Mouse (Mus musculus) myocyte (in vitro differentiated cells): ENCODE measurements around the gene Myo1f.

Source experiments
- CEBPB ChIP-seq: IDR thresholded peaks from 2 replicates; pipeline ENCODE4 v1.6.1; 2011; ENCODE audit warnings: mild to moderate bottlenecking, moderate library complexity; ENCODE audit not compliant: poor library complexity, insufficient read depth, severe bottlenecking
- E2F4 ChIP-seq: IDR thresholded peaks from one replicate; pipeline ENCODE4 v1.6.1; 2011; ENCODE audit warnings: mild to moderate bottlenecking, control low read depth, moderate library complexity; ENCODE audit not compliant: insufficient read depth
- MAX ChIP-seq: IDR thresholded peaks from one replicate; pipeline ENCODE4 v1.6.1; 2011; ENCODE audit warnings: low read depth, mild to moderate bottlenecking, control low read depth
- MYOD1 ChIP-seq, 3 experiments: IDR thresholded peaks; one replicate each; pipeline ENCODE4 v1.6.1; 2011; ENCODE audit warnings: control low read depth in 2 of 3, low read depth in 2 of 3, mild to moderate bottlenecking in 2 of 3, moderate library complexity in 1 of 3; ENCODE audit not compliant: insufficient read length in 2 of 3, control insufficient read depth in 1 of 3
- MYOG ChIP-seq, 3 experiments: IDR thresholded peaks; one replicate each; pipeline ENCODE4 v1.6.1; 2011; ENCODE audit warnings: control low read depth in 2 of 3, low read depth in 2 of 3, mild to moderate bottlenecking in 2 of 3; ENCODE audit not compliant: insufficient read length in 2 of 3, control insufficient read depth in 1 of 3, insufficient read depth in 1 of 3
- POLR2A ChIP-seq: IDR thresholded peaks from one replicate; pipeline ENCODE4 v1.6.1; 2011; ENCODE audit warnings: low read depth, mild to moderate bottlenecking, control low read depth, moderate library complexity; ENCODE audit not compliant: insufficient read length
- POLR2AphosphoS2 ChIP-seq: IDR thresholded peaks from one replicate; pipeline ENCODE4 v1.6.1; 2011; ENCODE audit warnings: low read depth, control low read depth; ENCODE audit not compliant: insufficient read length
- REST ChIP-seq: IDR thresholded peaks from one replicate; pipeline ENCODE4 v1.6.1; 2011; ENCODE audit warnings: mild to moderate bottlenecking, control low read depth, moderate library complexity; ENCODE audit not compliant: insufficient read depth, insufficient read length
- SRF ChIP-seq: IDR thresholded peaks from one replicate; pipeline ENCODE4 v1.6.1; 2011; ENCODE audit warnings: low read depth; ENCODE audit not compliant: control insufficient read depth, insufficient read length
- TCF12 ChIP-seq: IDR thresholded peaks from one replicate; pipeline ENCODE4 v1.6.1; 2011; ENCODE audit warnings: mild to moderate bottlenecking, control low read depth; ENCODE audit not compliant: poor library complexity, insufficient read depth, severe bottlenecking
- TCF3 ChIP-seq: IDR thresholded peaks from one replicate; pipeline ENCODE4 v1.6.1; 2011; ENCODE audit warnings: low read depth, control low read depth; ENCODE audit not compliant: insufficient read length
- USF1 ChIP-seq: IDR thresholded peaks from one replicate; pipeline ENCODE4 v1.6.1; 2011; ENCODE audit warnings: low read depth, mild to moderate bottlenecking, control low read depth, moderate library complexity

GRCm38 (mm10) chr17:33549212-33549611 is 6.3 kb upstream of the Myo1f start:
- no peak for TF ChIP-seq MAX
- no peak for TF ChIP-seq E2F4
- no peak for TF ChIP-seq REST
- TF ChIP-seq POLR2A, result no peak
- TF ChIP-seq USF1, result no peak
- TF ChIP-seq TCF12, result no peak
- no peak for TF ChIP-seq MYOG (IDR thresholded peaks at IDR 0.05; ENCODE audit: control insufficient read depth in 1 of 3, insufficient read depth in 1 of 3, insufficient read length in 2 of 3, low read depth in 2 of 3)
- no peak for TF ChIP-seq POLR2AphosphoS2
- no peak for TF ChIP-seq CEBPB
- TF ChIP-seq MYOD1 (IDR thresholded peaks at IDR 0.05; ENCODE audit: control insufficient read depth in 1 of 3, insufficient read length in 2 of 3, low read depth in 2 of 3), result no peak
- no peak for TF ChIP-seq TCF3
- TF ChIP-seq SRF, result no peak
